Mouse (Mus musculus) Muller cell, postnatal 12 days (primary cell): ENCODE measurements around the gene Nudt19.
"Not testable (repeated sequence)": the region's sequence is repeated elsewhere in the genome, so short reads cannot be mapped to it uniquely, and the experiment has no call there.

ENCODE experiments used
- DNase-seq: peaks from one replicate; pipeline ENCODE4 v3.0.0-alpha.2; 2015; ENCODE audit errors: inconsistent ontology term

The Nudt19 gene

GRCm38 (mm10) chr7:35565965-35566364 is 9.9 kb upstream of the Nudt19 start:
- not testable (repeated sequence) for DNase-seq

GRCm38 (mm10) chr7:35564872-35565271 is 8.8 kb upstream of the Nudt19 start:
- not testable (repeated sequence) for DNase-seq

- no peak for DNase-seq
Measured at GRCm38 (mm10) chr7:35564067-35564865, 8.2 kb upstream of the Nudt19 start.

- DNase-seq, result no peak
Measured at GRCm38 (mm10) chr7:35563071-35563470, 7.0 kb upstream of the Nudt19 start.

GRCm38 (mm10) chr7:35559838-35560237 is 3.7 kb upstream of the Nudt19 start:
- DNase-seq, result no peak

GRCm38 (mm10) chr7:35558681-35559080 is 2.6 kb upstream of the Nudt19 start:
- DNase-seq, result no peak

- DNase-seq, result no peak
Measured at GRCm38 (mm10) chr7:35557577-35557976, 1.5 kb upstream of the Nudt19 start.

- no peak for DNase-seq
Measured at GRCm38 (mm10) chr7:35556905-35557304, 801 bp upstream of the Nudt19 start.

GRCm38 (mm10) chr7:35555224-35556204 is 590 bp downstream of the Nudt19 start:
- peak; percentile 94 for DNase-seq

- DNase-seq, result peak; percentile 56
Measured at GRCm38 (mm10) chr7:35554605-35555175, 1.4 kb downstream of the Nudt19 start.

- DNase-seq, result peak; percentile 14
Measured at GRCm38 (mm10) chr7:35553751-35554604, 2.1 kb downstream of the Nudt19 start.

GRCm38 (mm10) chr7:35545881-35546280 is 10.2 kb downstream of the Nudt19 start:
- peak; percentile 31 for DNase-seq

- no peak for DNase-seq
Measured at GRCm38 (mm10) chr7:35537562-35537961, 18.5 kb downstream of the Nudt19 start, which contains the start of gene Tdrd12. TSS of gene Tdrd12 (minus strand) at chr7:35537745.

GRCm38 (mm10) chr7:35535750-35536512 is 20.2 kb downstream of the Nudt19 start:
- no peak for DNase-seq

- not testable (repeated sequence) for DNase-seq
Measured at GRCm38 (mm10) chr7:35530544-35530943, 25.6 kb downstream of the Nudt19 start.

GRCm38 (mm10) chr7:35530026-35530425 is 26.1 kb downstream of the Nudt19 start:
- DNase-seq, result no peak

- DNase-seq, result no peak
Measured at GRCm38 (mm10) chr7:35526795-35527194, 29.3 kb downstream of the Nudt19 start.

- no peak for DNase-seq
Measured at GRCm38 (mm10) chr7:35501995-35502394, 54.1 kb downstream of the Nudt19 start.

GRCm38 (mm10) chr7:35497516-35497915 is 58.6 kb downstream of the Nudt19 start:
- no peak for DNase-seq
